Mouse (Mus musculus) thymus, adult 2 months (tissue): ENCODE data around the gene Anapc7.

ENCODE experiments used
- CTCF ChIP-seq: fragments of 200-500 bp; IDR thresholded peaks from 2 replicates; pipeline ENCODE4 v1.5.1; 2012; ENCODE audit warnings: mild to moderate bottlenecking, control low read depth, low read length, moderate library complexity, borderline replicate concordance; ENCODE audit not compliant: control insufficient read depth, poor library complexity, insufficient read depth; ENCODE audit errors: extremely low read depth
- POLR2A ChIP-seq: fragments of 200-500 bp; IDR thresholded peaks from 2 replicates; pipeline ENCODE4 v1.6.1; 2012; ENCODE audit warnings: mild to moderate bottlenecking, low read length, control low read depth, moderate library complexity; ENCODE audit not compliant: control insufficient read depth, poor library complexity, insufficient read depth; ENCODE audit errors: extremely low read depth

- no peak for TF ChIP-seq POLR2A
- TF ChIP-seq CTCF, result no peak
These were observed 4.1 kb downstream of the Anapc7 start for GRCm38 (mm10) chr5:122425550-122425949.
